Mouse (Mus musculus) gastrocnemius, postnatal 14 days (tissue): ENCODE measurements at regions not wholly inside any gene's neighbourhood (a gene's known extent, or its start where the extent isn't known, plus 50 kb on each side); places are given as distances from the start of the nearest gene placed in this dataset.
A peak's percentile ranks its signal among the peaks of the same experiment; 100 is the strongest.
"Not testable (repeated sequence)": the region's sequence is repeated elsewhere in the genome, so short reads cannot be mapped to it uniquely, and the experiment has no call there.

Experiments used
- DNase-seq: peaks from one replicate; pipeline ENCODE4 v3.0.0; 2021; ENCODE audit warnings: mixed read lengths
- intact Hi-C: fragments of 180-260 bp; cut with DNase I; formaldehyde crosslinking; loops from one replicate; pipeline ENCODE4 v1.15.1; 2025; ENCODE audit warnings: low total_unique reads

DNA sequence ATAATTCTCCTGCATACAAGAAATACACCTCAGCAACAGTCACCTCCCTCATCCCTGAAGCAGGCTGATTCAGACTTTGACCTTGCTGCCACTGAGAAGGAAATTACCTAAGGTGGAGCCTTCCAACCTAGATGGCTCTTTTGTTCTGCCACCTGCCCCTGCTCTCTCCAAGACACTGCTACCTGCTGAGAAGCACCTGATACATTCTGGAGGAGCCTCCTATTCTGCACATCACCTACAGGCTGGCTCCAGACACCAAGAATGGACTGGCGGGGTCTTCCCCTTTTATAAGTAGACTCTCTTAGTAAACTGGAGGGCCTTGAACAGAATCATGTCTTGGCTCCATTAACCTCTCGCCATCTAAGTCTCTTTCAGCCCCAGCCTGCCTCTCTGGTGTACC lies 1149.5 kb upstream of the 2610301B20Rik start:
- DNase-seq, intact Hi-C loops: not testable (repeated sequence)

DNA sequence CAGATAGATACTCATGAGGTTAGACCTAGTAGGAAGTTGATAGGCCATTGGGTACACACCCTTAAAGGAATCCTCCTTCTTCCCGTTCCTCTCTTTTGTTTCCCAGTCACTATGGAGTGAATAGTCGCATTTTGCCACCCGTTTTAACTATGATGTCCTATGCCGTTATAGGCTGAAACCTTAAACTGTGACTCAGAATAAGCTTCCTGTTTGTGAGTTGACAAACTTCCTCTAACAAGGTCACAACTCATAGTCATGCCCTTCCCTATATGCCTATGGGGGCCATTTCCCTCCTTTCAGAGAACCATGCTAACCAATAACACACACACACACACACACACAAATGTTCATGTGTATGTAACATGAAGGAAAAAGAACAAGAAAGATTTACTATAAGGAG lies 1136.6 kb upstream of the 2610301B20Rik start:
- no peak for DNase-seq
- intact Hi-C loops: no loop called here

DNA sequence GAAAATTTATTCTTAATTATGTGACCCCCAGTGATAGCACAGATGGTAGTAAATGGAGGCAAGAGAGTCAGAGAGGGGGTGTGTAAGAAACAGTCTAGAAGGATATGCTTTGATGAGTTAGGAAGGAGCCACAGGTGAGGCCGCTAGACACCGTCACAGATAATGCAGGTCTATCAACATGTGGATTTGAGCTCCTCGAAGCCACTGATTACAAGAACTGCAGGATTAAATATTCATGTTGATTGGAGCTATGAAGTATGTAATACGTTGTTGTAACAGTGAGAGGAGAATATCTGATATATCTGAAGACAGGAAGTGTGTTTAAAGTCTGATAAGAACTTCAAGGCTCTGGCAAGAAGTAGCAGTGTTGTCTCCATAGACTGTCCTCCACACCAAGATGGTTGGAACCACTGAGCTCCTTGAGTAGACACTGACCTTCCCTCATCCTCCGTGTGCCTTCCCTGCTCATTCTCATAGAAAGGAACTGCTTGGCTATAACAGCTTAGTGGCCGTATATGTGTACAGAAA lies 1126.8 kb upstream of the 2610301B20Rik start:
- no peak for DNase-seq
- intact Hi-C loops: no loop called here

DNA sequence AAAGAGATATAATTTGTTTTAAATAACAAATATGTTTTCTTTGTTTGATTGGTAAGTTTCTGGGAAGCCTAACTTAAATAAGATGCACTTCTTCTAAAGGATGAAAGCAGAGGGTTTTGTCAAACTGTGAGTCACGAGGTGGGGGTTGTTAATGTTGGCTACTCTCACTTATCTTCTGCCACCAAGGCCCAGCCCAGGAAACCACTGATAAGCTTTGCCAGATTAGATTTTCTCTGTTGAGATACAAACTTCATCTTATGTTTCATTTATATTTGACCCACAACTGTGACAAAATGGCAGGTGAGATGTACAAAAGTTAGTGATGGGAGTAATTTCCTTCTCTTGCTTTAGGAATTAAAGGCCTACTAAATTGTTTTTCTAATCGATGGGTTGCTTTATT lies 1126.2 kb upstream of the 2610301B20Rik start:
- no peak for DNase-seq
- intact Hi-C loops: no loop called here

DNA sequence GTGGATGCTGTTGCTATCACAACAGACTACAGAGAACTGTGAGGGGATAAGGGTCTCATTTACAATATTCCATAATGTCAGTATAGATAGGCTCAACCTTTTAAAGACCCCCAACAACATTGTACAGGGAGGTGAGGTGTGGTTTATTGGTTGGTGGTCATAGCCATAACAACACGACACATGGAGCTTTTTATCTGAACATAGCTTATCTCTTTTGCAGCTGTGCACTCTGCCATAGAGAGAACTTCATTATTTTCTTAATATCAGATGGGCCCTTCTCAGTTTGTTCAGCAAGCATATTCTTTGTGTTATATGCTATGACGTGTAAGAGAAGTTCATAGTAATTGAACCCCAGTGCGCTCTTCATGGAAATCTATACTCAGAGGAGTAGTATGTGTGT lies 1124.4 kb upstream of the 2610301B20Rik start:
- DNase-seq: no peak
- intact Hi-C loops: no loop called here

DNA sequence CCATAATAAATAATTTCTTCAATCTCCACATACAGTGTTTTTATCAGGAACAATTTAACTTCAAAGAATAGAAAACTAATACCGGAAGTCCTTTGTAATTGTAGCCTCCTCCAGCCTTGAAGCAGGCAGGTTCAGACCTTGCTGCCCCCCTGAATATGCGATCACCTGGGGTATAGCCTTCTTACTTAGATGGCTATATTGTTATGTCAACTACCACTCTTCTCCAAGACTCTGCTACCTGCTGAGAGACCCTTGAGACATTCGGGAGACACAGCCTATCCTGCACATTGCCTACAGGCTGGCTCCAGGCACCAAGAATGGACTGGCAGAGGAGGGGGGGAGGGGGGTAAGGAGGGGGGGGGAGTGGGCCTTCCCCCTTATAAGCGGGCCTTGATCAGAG lies 1123.9 kb upstream of the 2610301B20Rik start:
- intact Hi-C loops: no loop called here
- DNase-seq: no peak

DNA sequence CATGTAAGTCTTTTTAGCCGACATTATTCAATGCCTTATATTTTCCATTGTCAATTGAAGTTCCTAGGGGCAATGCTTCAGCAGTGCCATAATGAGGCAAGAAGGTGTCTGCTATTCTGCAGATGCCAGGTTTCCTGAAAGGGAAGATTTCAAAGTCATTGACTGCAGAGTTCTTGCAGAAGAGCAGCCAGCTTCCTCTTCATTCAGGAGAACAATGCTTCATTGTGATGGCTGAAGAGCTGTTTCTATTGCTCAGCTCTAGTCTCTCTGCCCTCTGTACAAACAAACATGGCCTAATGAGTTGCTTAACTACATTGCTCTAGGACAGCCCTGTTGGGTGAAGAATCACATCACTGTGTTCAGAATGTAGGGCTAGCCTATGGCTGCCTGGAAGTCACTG lies 1111.0 kb upstream of the 2610301B20Rik start:
- DNase-seq: no peak
- intact Hi-C loops: loop anchor here (10.0 kb wide), 1 partner anchor 89 kb away; no protein-coding TSS in a partner anchor

DNA sequence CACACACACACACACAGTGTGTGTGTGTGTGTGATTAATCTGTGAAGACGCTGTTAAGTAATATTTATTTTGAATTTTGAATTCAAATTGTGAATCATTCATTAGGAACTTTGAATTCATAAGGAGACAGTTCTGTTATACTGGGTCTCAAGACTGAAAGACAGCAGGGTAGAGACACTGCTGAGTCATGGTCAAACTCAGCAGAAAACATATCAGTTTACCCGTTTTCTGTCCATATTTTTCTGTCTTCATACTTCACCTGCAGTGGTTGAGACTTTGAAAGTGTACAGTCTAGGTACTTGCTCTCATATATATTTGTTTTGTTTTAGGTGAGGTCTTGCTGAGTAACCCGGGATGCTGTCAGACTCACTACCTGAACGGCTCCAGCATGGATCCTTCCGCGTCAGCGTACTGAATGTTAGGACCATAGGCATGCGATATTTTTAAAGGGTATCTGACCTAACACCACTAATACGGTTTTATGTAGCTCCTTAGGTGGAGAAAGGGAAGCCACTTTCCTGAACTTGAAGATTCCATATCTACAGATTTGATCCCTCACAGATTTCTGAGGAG lies 1104.6 kb upstream of the 2610301B20Rik start:
- DNase-seq: no peak
- intact Hi-C loops: loop anchor here (10.0 kb wide), 1 partner anchor 95 kb away; no protein-coding TSS in a partner anchor

DNA sequence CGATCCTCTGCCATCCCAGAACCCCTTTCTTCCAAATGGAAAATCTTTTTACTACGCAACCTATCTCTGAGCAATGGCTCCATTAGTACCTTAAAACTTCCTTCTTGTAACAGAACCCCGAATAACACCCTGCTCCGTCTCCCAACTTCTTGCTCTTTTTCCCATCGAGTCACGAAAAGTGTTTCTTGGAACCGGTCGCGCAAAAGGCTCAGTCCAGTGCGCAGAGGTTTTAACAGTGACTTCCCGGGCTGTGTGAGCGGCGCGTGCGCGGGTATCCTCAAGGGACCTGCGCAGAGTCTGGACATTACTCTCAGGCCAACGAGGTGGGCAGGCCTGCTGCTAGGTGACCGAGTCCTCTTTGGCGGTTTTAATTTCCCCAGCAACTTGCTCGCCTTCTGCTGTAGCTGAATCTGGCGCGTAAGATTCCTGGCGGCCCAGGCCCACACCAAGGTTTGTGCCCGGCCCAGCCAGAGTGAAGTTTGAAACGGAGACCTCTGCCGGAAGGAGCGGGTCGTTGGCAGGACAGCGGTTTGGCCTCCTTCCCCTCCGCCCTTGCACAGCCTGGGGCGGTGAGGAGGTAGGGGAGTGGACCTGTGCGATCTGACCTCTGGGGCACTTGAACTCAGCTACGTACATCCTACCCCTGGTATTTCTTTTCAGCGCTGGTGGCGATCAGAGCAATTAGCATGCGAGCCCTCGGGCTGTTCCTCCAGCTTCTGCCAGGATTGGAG lies 1103.8 kb upstream of the 2610301B20Rik start:
- DNase-seq: peak; percentile 61
- intact Hi-C loops: no loop called here

DNA sequence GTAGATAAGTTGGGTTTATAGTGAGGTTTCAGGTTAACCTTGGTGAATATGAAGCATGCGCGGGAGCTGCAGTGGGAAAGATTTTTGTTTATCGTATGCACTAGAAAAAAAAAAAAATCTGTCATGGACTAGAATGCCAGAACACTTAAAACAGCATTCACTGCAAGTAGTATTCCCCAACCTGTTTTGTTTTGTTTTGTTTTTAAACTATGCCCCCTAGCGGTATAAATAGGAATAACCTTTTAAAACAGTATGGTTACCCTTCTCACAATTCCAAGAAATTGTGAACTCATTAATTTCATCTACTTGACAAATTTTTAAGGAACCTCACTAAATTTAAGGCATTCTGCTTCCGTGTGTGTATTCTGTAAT lies 1103.2 kb upstream of the 2610301B20Rik start:
- intact Hi-C loops: no loop called here
- no peak for DNase-seq

DNA sequence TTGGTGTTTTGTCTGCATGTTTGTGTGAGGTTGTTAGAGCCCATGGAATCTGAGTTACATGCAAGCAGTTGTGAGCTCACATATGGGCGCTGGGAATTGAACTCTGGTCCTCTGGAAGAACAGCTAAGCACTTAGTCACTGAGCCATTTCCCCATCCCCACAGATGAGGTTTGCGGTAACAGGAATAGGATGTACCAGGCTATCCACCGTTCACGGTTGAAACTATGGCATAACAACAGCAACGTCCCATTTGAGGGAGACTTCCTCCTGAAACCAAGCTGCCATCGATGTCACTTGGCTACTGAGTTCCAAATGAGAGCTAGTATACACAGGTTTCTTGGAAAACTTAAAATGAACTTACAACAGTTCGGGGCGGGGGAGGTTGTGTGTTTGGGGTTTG lies 1095.9 kb upstream of the 2610301B20Rik start:
- intact Hi-C loops: no loop called here
- no peak for DNase-seq

DNA sequence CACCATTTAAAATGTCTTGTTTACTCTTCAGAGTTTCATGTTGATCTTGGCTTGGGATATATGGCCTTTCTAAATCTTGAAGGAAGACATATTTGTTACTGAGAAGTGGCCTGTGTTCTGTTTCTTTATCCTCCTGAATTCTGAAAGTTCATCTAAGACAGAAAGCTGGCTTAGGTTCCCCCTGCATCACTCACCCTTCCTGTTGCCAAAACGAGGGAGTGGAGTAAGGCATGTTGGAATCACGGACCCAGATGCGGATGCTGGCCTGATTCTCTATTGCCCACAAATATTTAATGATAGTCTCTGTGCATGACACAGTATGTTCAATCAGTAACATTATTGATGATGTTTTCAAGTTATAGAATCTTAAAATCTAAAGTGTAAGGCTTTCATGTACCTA lies 1094.7 kb upstream of the 2610301B20Rik start:
- intact Hi-C loops: no loop called here
- DNase-seq: no peak

DNA sequence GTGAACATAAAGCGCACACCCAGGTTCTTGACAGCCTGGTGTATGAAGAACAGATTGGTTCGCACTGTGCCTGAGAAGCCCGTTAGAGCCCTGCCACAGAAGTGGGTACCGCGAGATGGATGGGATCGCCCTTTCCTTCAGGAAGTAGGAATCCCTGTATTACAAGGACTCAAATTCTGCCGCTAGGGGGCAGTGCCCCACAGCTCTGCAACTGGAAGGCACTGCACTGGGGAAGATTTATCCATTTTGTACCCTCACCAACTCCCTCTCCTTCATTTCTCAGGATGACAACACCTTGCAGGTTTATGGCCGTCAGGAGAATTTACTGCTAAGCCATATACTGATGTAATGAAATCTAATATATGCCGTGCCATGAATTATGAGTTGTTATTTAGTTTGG lies 1094.1 kb upstream of the 2610301B20Rik start:
- intact Hi-C loops: no loop called here
- peak; percentile 70 for DNase-seq

DNA sequence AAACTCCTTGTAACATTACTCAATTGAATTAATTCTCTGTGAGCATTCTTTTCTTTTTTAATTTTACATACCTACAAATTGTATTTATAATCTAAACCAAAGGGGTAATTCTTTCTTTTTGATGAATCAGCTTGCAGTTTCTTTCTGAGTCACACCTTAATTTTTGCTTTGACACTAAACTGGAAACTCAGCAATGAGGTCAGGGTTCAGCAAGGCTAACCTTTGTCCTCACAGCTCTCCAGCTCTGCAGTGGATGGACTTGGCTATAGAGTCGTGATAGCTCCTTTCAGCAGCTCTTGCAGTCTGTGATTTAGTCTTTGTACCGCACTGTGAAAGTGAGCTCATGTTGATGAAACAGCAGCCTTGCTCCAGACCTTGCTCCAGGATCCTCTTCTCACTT lies 1093.0 kb upstream of the 2610301B20Rik start:
- DNase-seq: no peak
- intact Hi-C loops: no loop called here

DNA sequence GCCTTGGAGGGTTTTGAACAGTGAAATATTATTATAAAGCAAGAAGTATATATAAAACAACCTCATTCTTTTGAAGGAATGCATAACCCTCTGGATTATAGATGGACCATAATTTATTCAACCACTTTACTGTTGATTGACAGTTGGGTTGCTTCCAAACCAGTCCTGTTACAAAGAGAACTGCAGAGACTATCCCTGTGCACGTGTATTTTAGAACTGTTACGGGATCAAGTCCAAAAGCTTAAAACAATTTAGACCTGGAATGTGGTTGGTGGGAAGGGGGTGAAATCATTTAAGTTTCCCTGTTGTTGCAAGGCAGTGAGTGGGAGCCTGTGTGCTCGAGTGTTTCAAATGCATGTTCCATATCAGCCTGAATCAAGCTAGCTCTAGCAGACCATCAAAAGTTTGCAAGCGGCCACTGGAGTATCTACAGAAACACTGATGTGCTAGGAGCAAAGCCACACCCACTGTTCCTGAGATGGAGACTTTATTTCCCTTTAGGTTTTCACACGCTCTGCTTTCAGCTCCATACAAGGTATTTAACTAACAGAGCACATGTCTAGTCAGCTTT lies 1086.4 kb upstream of the 2610301B20Rik start:
- DNase-seq: no peak
- intact Hi-C loops: no loop called here

DNA sequence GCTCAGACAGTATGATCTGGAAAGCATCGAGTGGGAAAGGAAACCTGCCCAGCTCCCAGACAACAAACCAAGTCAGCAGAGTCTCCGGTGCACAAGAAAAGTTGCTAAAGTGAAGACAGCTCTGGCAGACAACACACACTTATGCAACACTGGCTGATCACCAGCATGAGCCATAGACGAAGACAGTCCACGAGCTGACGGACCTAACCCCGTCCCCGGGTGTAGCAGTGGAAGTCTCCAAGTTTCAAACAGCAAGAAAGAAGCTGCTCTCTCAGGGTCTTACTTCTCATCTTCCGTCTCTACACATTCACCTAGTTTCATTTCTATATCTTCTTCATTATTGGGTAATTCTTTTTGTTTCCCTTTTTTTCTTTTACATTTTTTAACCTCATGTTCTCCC lies 1083.8 kb upstream of the 2610301B20Rik start:
- peak; percentile 6 for DNase-seq
- intact Hi-C loops: no loop called here
